In the genomic region with DNA sequence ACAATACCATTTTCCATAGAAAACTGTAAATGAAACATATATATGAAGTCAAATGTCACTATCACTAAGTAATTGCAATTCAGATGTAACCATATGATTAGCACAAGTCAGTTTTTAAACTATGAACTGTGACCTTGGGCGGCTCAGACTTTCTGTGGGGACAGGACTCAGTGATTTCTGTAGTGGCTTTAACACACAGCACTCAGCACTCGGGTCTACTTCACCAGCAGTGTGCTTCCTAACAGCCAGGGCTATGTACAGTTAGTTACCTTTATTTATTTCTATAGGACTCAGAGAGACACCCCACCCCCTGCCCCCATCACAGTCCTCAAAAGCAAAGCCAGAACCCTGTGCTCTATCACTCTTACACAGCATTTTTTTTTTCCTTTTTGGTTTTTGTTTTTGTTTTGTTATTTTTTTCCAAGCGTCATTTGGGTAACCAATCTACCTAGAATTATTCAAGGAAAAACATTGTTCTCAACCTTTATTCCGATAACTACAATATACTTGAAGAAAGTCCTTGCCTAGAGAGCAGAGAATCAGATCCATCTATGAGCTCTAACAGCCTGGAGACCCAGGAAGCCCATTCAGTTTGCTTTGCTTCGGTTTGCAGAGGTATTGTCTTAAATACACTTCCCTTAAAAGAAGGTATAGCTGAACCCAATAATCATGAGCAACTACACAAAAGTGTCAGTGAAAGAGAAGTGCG, we compare ENCODE assay signal across 8 mouse cellular contexts. TPM values are rescaled to one million over a fixed set of nuclear protein-coding genes. Genes with fewer than 3 reads are reported as not detected.
DNase-seq lines count a peak whose midpoint lies in the region; ATAC-seq lines count a peak whose summit lies in the region.

No protein-coding gene starts in this region.

- H3K4me2 ChIP-seq in heart, embryonic 14.5 days (ENCODE audit: low read length) = peak overlapping the region; percentile 71
- peak overlapping the region; percentile 46 for H3K4me2 ChIP-seq in hindbrain, embryonic 11.5 days (replicated peaks; ENCODE audit: low read depth, low read length)

- peak overlapping the region; percentile 55 to 63 for H3K4me3 ChIP-seq in heart, embryonic 14.5 days (ENCODE audit: control insufficient read depth in 1 of 2, insufficient read depth in 1 of 2, low read depth in 1 of 2, low read length in 2 of 2)
- peak overlapping the region; percentile 45 for H3K4me3 ChIP-seq in hindbrain, embryonic 11.5 days (ENCODE audit: low read depth, low read length)

- peak overlapping the region; percentile 67 for H3K9ac ChIP-seq in heart, embryonic 14.5 days (ENCODE audit: low read length)
- H3K9ac ChIP-seq in hindbrain, embryonic 11.5 days (ENCODE audit: low read depth, low read length) = peak overlapping the region; percentile 64; the same call in 1 of the 2 replicates

- no peaks in the 10 kb centered on the region for H3K27me3 ChIP-seq in heart, embryonic 14.5 days (ENCODE audit: control insufficient read depth, insufficient read depth, low read length)
- H3K27me3 ChIP-seq in hindbrain, embryonic 11.5 days (ENCODE audit: control insufficient read depth, insufficient read depth, low read length) = no peaks in the 10 kb centered on the region

- no peak for DNase-seq in heart, adult 8-10 months (ENCODE audit: low spot score)
- no peak for DNase-seq in hindbrain, embryonic 11.5 days (ENCODE audit: low spot score)
- no peak for DNase-seq in frontal cortex, postnatal 10 days (ENCODE audit: low spot score in 2 of 2)

- H3K4me1 ChIP-seq in heart, embryonic 14.5 days (ENCODE audit: control insufficient read depth in 2 of 2, insufficient read depth in 2 of 2, low read length in 2 of 2) = peaks cover 3 to 8% of the 10 kb centered on the region in 2 experiments; a peak in 3 of 4 replicates
- no peaks in the 10 kb centered on the region for H3K4me1 ChIP-seq in hindbrain, embryonic 11.5 days (replicated peaks; ENCODE audit: control insufficient read depth, insufficient read depth, low read length)

- H3K9me3 ChIP-seq in heart, embryonic 14.5 days (ENCODE audit: control insufficient read depth, low read length) = no peaks in the 10 kb centered on the region
- H3K9me3 ChIP-seq in hindbrain, embryonic 11.5 days (ENCODE audit: control insufficient read depth, low read length) = no peaks in the 10 kb centered on the region

- ATAC-seq in heart, embryonic 14.5 days (ENCODE audit: insufficient number of reproducible peaks, insufficient read depth, low FRiP score, low read depth) = no peak
- ATAC-seq in common myeloid progenitor, adult 5-6 weeks (replicated peaks; ENCODE audit: low read depth, poor library complexity, severe bottlenecking) = 0 out of 2 replicates have a peak, but pooled peaks have one; percentile 6
- ATAC-seq in hindbrain, embryonic 11.5 days (ENCODE audit: low FRiP score) = peak; percentile 27
- ATAC-seq in megakaryocyte-erythroid progenitor cell, adult 5-6 weeks (replicated peaks; ENCODE audit: low FRiP score, low TSS enrichment, poor library complexity, severe bottlenecking) = 0 out of 2 replicates have a peak, but pooled peaks have one; percentile 3
- ATAC-seq in granulocyte monocyte progenitor cell, adult 5-6 weeks (replicated peaks; ENCODE audit: poor library complexity, severe bottlenecking) = no peak
- ATAC-seq in inflammation-experienced regulatory T-cells, adult 6 months = no peak

- H3K27ac ChIP-seq in heart, embryonic 14.5 days (replicated peaks in 1 of 2; ENCODE audit: control insufficient read depth in 1 of 2, insufficient read depth in 1 of 2, low read depth in 2 of 2, low read length in 2 of 2) = peak overlapping the region; percentile 67 to 71
- no peak overlapping the region for H3K27ac ChIP-seq in hindbrain, embryonic 11.5 days (ENCODE audit: low read depth, low read length)

- no peaks in the 10 kb centered on the region for H3K36me3 ChIP-seq in heart, embryonic 14.5 days (ENCODE audit: control insufficient read depth, insufficient read depth, low read length)
- H3K36me3 ChIP-seq in hindbrain, embryonic 11.5 days (ENCODE audit: control insufficient read depth, insufficient read depth, low read length) = no peaks in the 10 kb centered on the region

- WGBS in heart, embryonic 14.5 days = 41% methylated on average over 6 of the region's 6 CpGs
- 52% methylated on average over 6 of the region's 6 CpGs for WGBS in hindbrain, embryonic 11.5 days

RNA-seq across cellular contexts. Expression of gene Fam13a, which starts 0.7 kb away (rescaled TPM):
- polyA plus RNA-seq in heart, embryonic 14.5 days (2014; fragmentation: Nextera tagmentation; extraction: Ambion mirVana) = 8.9 and 9.0 TPM in 2 replicates
- total RNA-seq in heart, adult 8-10 months (2022) = 10 to 100 TPM; 23.5 to 28.1 (median 24.4) TPM
- 0.92 and 3.7 TPM in 2 replicates for total RNA-seq in common myeloid progenitor, adult 5-6 weeks (2017)
- polyA plus RNA-seq in hindbrain, embryonic 11.5 days (2014; fragmentation: Nextera tagmentation; extraction: Ambion mirVana) = 5.6 and 5.8 TPM in 2 replicates
- total RNA-seq in megakaryocyte-erythroid progenitor cell, adult 5-6 weeks (2014; fragmentation: Nextera tagmentation) = 0.17 TPM in 1 of 2 replicates, not detected in the other
- 0.76 TPM in 1 of 2 replicates, not detected in the other for total RNA-seq in megakaryocyte-erythroid progenitor cell, adult 5-6 weeks (2017)
- total RNA-seq in granulocyte monocyte progenitor cell, adult 5-6 weeks (2014; fragmentation: Nextera tagmentation) = 0.24 TPM in 1 of 2 replicates, not detected in the other
- not detected in 2 replicates for total RNA-seq in granulocyte monocyte progenitor cell, adult 5-6 weeks (2017)
- under 1 TPM in 2 of 3 experiments, not detected in 1; 0.27 to 0.29 TPM for polyA plus RNA-seq in inflammation-experienced regulatory T-cells, adult 6 months (2017; shearing (Covaris generic))

Comparison
In these comparisons a context has a peak if more than half of its experiments do, and no peak if none do; other contexts are left out.
1. ATAC-seq: peak in common myeloid progenitor, adult 5-6 weeks (single experiment), hindbrain, embryonic 11.5 days (single experiment) and megakaryocyte-erythroid progenitor cell, adult 5-6 weeks (single experiment); none in heart, embryonic 14.5 days (single experiment), granulocyte monocyte progenitor cell, adult 5-6 weeks (single experiment) and inflammation-experienced regulatory T-cells, adult 6 months (single experiment).